Mouse (Mus musculus): ENCODE data around the gene Pklr. TPM values are rescaled to one million over a fixed set of nuclear protein-coding genes. Genes with fewer than 3 reads are reported as not detected.

The Pklr gene
- total RNA-seq, 2 experiments from 2014 or later: 0.14 to 0.66 TPM

DNA sequence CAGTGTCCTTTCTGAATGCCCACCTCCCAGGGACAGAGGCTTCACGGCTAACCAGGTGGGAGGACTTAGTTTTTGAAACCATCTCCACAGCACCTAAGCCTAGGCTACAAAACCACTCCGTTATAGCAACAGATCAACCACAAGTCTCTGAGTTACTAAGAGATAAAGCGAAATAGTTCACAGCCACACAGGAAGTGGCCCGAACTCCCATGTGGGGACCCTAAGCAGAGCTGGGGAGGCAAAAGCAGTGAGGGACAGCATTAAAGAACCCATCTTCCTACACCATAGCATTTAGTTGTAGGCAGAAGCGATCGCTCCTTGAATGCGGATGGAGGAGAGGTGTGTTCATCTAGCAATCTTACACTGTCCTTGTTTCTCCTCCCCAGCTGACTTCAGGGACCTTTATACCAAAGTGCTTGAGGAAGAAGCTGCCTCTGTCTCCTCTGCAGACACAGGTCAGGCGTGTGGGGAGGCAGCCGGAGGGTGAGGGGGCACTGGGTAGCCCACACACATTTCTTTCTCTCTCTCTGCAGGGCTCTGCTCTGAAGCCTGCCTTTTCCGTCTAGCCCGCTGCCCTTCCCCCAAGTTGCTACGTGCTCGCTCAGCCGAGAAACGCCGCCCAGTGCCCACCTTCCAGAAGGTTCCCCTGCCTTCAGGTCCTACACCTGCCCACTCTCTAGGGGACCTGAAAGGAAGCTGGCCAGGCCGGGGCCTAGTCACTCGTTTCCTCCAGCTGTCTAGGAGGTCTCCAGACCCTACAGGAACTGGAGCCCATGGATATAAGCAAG lies 51.9 kb downstream of the Pklr start:
- DNase-seq: no peak
- intact Hi-C loops (cut with DNase I): no loop called here

DNA sequence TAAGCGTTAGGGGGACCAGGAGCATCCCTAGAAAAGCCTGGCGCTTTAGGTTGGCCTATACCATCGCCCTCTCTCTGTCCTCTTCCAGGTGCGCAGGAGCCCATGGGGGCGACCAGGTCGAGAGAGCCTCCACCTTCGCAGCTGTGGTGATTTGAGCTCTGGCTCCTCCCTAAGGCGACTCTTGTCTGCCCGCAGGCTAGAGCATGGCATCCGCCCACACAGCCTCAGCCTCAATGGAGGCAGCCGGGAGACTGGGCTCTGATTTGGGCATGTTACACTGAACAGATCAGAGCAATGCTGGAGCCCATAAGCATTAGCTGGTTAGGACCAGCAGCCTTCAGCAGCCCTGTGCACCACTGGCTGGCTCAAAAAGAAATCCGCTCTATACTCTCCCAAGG lies 52.5 kb downstream of the Pklr start:
- intact Hi-C loops (cut with DNase I): no loop called here
- DNase-seq: no peak

DNA sequence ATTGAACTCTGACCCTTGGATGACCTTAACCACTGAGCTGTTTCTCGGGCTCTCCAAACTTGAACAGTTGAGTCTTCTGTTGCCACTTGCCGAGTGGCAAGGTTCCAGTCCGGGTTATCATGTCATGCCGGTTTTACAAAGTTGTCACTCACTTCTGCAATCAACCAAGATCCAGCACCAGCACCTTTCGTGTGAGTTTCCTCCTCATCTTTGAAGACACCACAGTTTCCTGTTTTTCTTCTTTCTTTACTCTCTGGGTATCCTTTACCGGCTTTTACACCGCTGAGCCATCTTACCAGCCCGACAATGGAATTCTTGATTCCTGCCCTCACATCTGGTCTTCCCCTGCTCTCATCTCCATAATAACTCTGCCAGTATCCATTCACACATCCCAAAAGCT lies 54.5 kb downstream of the Pklr start:
- DNase-seq: no peak
- intact Hi-C loops (cut with DNase I): no loop called here

DNA sequence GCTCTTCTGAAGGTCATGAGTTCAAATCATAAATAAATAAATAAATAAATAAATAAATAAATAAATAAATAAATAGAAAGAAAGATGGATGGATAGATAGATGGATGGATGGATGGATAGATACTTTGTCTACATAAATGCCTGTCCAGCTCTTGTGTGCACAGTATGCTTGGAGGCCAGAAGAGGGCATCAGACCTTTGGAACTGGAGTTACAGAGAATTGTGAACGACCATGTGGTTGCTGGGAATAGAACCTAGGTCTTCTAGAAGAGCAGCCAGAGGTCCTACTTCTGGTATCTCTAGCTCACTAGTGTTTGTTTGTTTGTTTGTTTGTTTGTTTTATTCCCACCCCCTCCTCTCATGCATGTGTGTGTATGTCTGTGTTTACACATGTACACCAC lies 57.4 kb downstream of the Pklr start:
- intact Hi-C loops (cut with DNase I): no loop called here

DNA sequence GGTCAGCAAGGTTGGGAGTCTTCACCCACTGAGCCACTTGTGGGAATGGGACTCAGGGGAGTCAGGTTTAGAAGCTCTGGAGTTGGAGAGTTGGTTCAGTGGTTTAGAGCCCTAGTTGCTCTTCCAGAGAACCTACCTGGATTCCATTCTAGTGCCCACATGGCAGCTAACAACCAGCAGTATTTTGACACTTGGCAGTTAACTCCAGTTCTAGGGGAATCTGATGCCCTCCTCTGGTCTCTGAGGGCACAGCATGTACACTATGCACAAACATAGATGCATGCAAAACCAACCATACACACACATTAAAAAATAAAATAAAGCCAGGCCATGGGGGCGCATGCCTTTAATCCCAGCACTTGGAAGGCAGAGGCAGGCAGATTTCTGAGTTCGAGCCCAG lies 57.9 kb downstream of the Pklr start:
- no peak for DNase-seq
- intact Hi-C loops (cut with DNase I): no loop called here

More for the DNA sequence above, 57.4 kb downstream of the Pklr start:
- DNase-seq: no peak

Other genes starting within 250 kb of the Pklr start
- 10 to 100 TPM; 31.3 to 33.1 TPM for gene Msto1, start 222.1 kb upstream of the Pklr start, total RNA-seq (2021)
- gene Ash1l, start 185.5 kb upstream of the Pklr start, total RNA-seq (2021): 10 to 100 TPM; 65.7 to 66.2 TPM
- 100 to 1,000 TPM in 1 of 2 experiments, 10 to 100 TPM in 1; 95.8 to 108 TPM for gene Dap3, start 185.0 kb upstream of the Pklr start, total RNA-seq (2021)
- gene Rusc1, start 42.8 kb upstream of the Pklr start, total RNA-seq (2021): 100 to 1,000 TPM; 189 to 196 TPM
- gene Gm43738, start 35.0 kb upstream of the Pklr start, total RNA-seq (2021): not detected
- gene Fdps, start 34.2 kb upstream of the Pklr start, total RNA-seq (2021): 100 to 1,000 TPM; 314 to 352 TPM
- gene Hcn3, start 24.1 kb downstream of the Pklr start, total RNA-seq (2021): 10 to 100 TPM; 68.6 to 73.1 TPM
- 10 to 100 TPM; 53.8 to 56.6 TPM for gene Clk2, start 28.7 kb downstream of the Pklr start, total RNA-seq (2021)
- gene Scamp3, start 41.3 kb downstream of the Pklr start, total RNA-seq (2021): 10 to 100 TPM; 85.3 to 89.7 TPM
- 10 to 100 TPM; 51.4 to 56.2 TPM for gene Fam189b, start 47.0 kb downstream of the Pklr start, total RNA-seq (2021)
- gene Gba, start 66.8 kb downstream of the Pklr start, total RNA-seq (2021): 10 to 100 TPM; 61.3 to 62.2 TPM
- gene Thbs3, start 79.0 kb downstream of the Pklr start, total RNA-seq (2021): 100 to 1,000 TPM in 1 of 2 experiments, 10 to 100 TPM in 1; 99.0 to 109 TPM
- 100 to 1,000 TPM in 1 of 2 experiments, 10 to 100 TPM in 1; 99.1 to 106 TPM for gene Mtx1, start 90.9 kb downstream of the Pklr start, total RNA-seq (2021)
- 1 to 10 TPM; 1.0 to 2.0 TPM for gene Muc1, start 92.9 kb downstream of the Pklr start, total RNA-seq (2021)
- 100 to 1,000 TPM in 1 of 2 experiments, 10 to 100 TPM in 1; 86.2 to 106 TPM for gene Krtcap2, start 109.8 kb downstream of the Pklr start, total RNA-seq (2021)
- gene Trim46, start 110.2 kb downstream of the Pklr start, total RNA-seq (2021): 100 to 1,000 TPM; 128 to 133 TPM
- 10 to 100 TPM; 54.0 to 59.7 TPM for gene Dpm3, start 123.2 kb downstream of the Pklr start, total RNA-seq (2021)
- gene Slc50a1, start 134.4 kb downstream of the Pklr start, total RNA-seq (2021): 10 to 100 TPM; 17.3 to 21.3 TPM
- gene Efna1, start 145.0 kb downstream of the Pklr start, total RNA-seq (2021): 1 to 10 TPM; 5.0 to 6.4 TPM
- 10 to 100 TPM; 64.7 to 66.2 TPM for gene Efna3, start 186.8 kb downstream of the Pklr start, total RNA-seq (2021)
- 1 to 10 TPM; 5.7 to 7.4 TPM for gene Efna4, start 201.9 kb downstream of the Pklr start, total RNA-seq (2021)
- 10 to 100 TPM; 84.1 to 91.0 TPM for gene Adam15, start 213.9 kb downstream of the Pklr start, total RNA-seq (2021)
- gene Dcst2, start 225.8 kb downstream of the Pklr start, total RNA-seq (2021): under 1 TPM; 0.74 to 0.92 TPM
- gene Dcst1, start 229.1 kb downstream of the Pklr start, total RNA-seq (2021): under 1 TPM; 0.22 to 0.97 TPM

Measured in left cerebral cortex, postnatal 4 days (tissue).